Mouse (Mus musculus): ENCODE results near the gene Chmp4b.

Gene Chmp4b

GRCm38 (mm10) chr2:154717081-154717480 is 65.6 kb downstream of the Chmp4b start:
- no peak for DNase-seq (ENCODE audit: low spot score in 2 of 2)

- no peak for DNase-seq (ENCODE audit: low spot score in 2 of 2)
Observed at GRCm38 (mm10) chr2:154718855-154719556, 67.5 kb downstream of the Chmp4b start.

- no peak for DNase-seq (ENCODE audit: low spot score in 2 of 2)
Observed at GRCm38 (mm10) chr2:154720315-154720714, 68.8 kb downstream of the Chmp4b start.

GRCm38 (mm10) chr2:154723473-154723872 is 72.0 kb downstream of the Chmp4b start:
- DNase-seq (ENCODE audit: low spot score in 2 of 2), result no peak

GRCm38 (mm10) chr2:154729737-154730136 is 78.2 kb downstream of the Chmp4b start:
- DNase-seq (ENCODE audit: low spot score in 2 of 2), result no peak

GRCm38 (mm10) chr2:154730841-154731240 is 79.3 kb downstream of the Chmp4b start:
- DNase-seq (ENCODE audit: low spot score in 2 of 2), result no peak

- no peak for DNase-seq (ENCODE audit: low spot score in 2 of 2)
Observed at GRCm38 (mm10) chr2:154731916-154732315, 80.4 kb downstream of the Chmp4b start.

GRCm38 (mm10) chr2:154732503-154733141 is 81.1 kb downstream of the Chmp4b start:
- no peak for DNase-seq (ENCODE audit: low spot score in 2 of 2)

GRCm38 (mm10) chr2:154734977-154735376 is 83.5 kb downstream of the Chmp4b start:
- no peak for DNase-seq (ENCODE audit: low spot score in 2 of 2)

GRCm38 (mm10) chr2:154735416-154735815 is 83.9 kb downstream of the Chmp4b start:
- no peak for DNase-seq (ENCODE audit: low spot score in 2 of 2)

GRCm38 (mm10) chr2:154735986-154736385 is 84.5 kb downstream of the Chmp4b start:
- DNase-seq (ENCODE audit: low spot score in 2 of 2), result no peak

GRCm38 (mm10) chr2:154738621-154739020 is 87.1 kb downstream of the Chmp4b start:
- no peak for DNase-seq (ENCODE audit: low spot score in 2 of 2)

GRCm38 (mm10) chr2:154742911-154743819 is 91.7 kb downstream of the Chmp4b start:
- no peak for DNase-seq (ENCODE audit: low spot score in 2 of 2)

- no peak for DNase-seq (ENCODE audit: low spot score in 2 of 2)
Observed at GRCm38 (mm10) chr2:154743915-154744314, 92.4 kb downstream of the Chmp4b start.
